Mouse (Mus musculus): ENCODE measurements around the gene Surf1.

Gene Surf1

GRCm38 (mm10) chr2:26915927-26916728, at the start of gene Surf1, which contains the start of gene Surf2:
Gene Surf1 (minus strand): TSS chr2:26916530.
Gene Surf2 (plus strand): TSS chr2:26916367.
- DNase-seq = peak; percentile 86 to 88

DNA sequence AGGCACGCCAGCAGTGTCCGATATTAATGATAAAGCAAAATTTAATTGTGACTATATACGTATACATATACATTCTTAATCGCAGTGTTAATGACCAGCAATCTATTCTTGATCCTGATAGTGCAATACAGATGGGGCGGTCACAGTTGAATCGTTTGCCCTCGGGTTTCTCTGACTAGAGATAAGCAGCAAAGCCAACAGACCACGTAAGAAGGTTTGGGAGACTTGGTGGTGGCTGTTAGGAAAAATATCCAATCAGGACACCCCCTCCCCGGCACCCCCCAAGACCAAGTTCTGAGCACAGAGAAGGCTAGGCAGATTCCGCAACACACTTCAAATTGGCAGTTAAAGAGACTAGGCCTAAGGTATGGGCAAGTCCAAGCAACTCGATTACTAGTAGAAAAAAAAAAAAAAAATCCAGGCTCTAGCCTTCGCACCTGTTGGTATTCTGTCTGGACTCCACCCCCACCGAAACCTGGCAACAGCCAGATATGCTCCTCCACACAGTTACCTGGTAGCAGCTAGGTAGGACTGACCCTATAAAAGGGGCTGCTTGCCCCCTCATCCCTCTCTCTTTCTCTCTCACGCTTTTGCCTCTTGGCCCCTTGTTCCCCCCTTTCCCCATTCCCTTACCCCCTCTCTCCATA, 48.5 kb upstream of the Surf1 start:
- DNase-seq = peak in 1 of 2 experiments; percentile 20

DNA sequence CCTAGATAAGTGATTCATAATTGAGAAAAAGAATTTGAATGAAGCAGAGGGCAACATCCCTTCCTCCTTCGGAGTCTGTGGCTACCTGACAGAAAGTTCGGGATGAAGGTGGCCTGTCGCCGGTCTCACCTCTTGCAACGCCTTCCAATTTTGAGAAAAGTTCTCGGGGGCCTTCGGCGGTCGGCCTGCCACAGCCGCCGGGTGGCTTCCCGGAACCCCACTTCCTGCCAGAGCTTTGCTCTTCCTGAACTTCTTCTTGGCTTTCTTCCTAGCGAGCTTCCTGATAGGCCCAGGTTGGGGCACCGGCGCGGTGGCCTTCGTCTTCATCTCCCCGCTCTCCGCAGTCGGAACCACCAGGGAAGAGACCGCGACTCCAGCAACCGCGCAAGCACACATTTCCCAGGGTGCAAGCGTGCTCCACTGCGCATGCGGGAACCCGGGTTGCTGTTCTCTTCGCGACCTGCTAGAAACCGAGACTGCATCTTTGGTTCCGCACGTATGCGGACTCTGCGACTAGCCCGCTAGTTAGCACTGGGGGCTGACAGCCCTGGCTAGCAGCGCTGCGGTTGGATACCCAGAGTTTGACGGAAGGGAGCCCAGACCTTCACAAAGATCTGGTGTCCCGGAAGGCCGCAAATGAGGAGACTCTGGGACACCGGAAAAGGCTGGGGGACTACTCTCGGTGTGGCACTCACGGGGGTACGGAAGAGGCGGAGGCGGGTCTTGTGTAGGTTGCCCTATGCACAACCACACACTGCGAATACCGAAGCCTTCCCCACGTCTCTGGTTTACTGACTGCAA, 47.8 kb upstream of the Surf1 start, which contains the start of gene Rexo4:
TSS of gene Rexo4 (minus strand) at position 464 of the 801 bp plus-strand sequence.
- peak; percentile 92 to 95 for DNase-seq

- peak; percentile 42 to 53 for DNase-seq
Measured at GRCm38 (mm10) chr2:26960756-26961155, 44.4 kb upstream of the Surf1 start.

DNA sequence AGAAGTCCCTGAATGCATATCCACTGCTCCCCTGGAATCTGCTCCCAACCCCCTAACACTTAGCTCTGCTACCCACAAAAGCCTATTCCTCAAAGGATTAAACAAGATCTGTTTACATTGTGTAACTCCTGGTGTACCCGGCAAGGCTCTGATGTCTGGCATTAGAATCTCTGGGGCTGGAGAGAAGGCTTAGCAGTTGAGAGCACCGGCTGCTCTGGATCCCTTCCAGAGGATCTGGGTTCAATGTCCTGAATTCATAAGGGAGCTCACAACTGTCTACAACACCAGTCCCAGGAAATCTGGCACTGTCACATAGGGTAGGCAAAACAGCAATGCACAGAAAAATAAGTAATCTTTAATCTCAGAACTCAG, 41.1 kb upstream of the Surf1 start:
- DNase-seq = peak; percentile 23 to 37

DNA sequence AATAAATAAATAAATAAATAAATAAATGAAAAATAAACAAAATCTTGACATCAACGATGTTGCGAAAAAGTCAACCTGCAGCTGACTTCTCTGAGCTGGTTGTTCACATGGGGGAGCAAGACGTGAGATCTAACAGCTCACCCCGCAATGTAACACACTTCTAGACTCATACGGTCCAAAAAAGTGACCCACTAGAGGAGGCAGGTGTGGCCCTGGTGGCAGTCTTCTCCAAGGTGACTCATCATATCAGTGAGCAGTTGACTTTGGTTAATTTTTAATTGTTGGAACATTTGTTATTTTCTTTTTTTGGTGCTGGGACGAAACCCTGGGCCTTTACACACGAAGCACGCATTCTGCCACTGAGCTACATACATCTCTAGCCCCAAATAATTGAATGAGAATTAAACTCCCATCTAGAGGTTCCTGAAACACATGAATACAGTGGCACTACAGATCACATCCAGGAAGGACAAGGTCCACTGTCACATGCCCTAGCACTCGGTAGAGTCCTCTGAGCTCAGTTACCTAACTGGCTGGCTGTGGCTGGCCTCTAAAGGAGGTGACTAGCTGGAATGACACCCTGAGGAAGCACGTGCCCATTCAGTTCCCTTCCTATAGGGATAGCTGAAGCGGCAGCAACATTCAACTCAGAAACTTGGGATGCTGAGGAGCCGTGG, 40.6 kb upstream of the Surf1 start:
- peak; percentile 30 to 40 for DNase-seq

- DNase-seq = no peak
Measured at GRCm38 (mm10) chr2:26954735-26955395, 38.5 kb upstream of the Surf1 start.

GRCm38 (mm10) chr2:26952866-26953265, 36.5 kb upstream of the Surf1 start:
- no peak for DNase-seq

- no peak for DNase-seq
Measured at GRCm38 (mm10) chr2:26952193-26952592, 35.9 kb upstream of the Surf1 start.

DNA sequence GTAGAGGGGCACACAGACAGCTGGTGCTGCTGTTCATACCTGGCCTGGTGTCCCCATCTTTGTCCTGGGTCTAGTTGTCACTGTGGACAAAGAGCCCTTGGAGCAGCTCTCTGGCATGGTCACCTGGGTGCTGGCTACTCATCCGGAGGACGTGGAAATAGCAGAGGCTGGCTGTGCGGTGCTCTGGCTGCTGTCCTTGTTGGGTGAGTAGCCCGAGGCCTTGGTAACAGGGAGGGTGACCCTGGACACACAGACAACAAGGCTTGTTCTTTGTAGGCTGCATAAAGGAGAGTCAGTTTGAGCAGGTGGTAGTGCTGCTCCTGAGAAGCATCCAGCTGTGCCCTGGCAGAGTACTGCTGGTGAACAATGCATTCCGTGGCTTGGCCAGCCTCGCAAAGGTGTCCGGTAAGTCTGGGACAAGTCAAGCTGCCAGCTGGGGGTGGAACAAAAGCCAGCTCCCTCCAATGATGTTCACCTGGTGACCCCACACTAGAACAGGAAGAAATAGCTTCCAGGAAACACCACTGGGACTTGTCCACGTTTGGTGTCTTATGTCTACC, 35.1 kb upstream of the Surf1 start:
- no peak for DNase-seq

DNA sequence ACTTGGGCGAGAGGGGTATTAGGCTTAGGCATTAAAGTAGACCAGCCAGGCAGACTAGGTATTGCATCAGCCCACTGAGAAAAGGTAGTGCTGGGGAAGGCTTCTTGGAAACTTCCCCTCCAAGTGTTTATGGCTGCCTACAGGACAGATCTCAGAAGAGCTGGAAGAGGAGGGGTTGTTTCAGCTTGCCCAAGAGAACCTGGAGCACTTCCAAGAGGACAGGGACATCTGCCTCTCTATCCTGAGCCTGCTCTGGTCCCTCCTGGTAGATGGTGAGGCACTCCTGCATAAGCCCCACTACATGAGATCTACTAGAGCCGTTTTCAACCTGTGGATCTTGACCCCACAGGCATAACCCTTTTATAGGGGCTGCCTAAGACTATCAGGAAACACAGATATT, 34.1 kb upstream of the Surf1 start:
- no peak for DNase-seq

DNA sequence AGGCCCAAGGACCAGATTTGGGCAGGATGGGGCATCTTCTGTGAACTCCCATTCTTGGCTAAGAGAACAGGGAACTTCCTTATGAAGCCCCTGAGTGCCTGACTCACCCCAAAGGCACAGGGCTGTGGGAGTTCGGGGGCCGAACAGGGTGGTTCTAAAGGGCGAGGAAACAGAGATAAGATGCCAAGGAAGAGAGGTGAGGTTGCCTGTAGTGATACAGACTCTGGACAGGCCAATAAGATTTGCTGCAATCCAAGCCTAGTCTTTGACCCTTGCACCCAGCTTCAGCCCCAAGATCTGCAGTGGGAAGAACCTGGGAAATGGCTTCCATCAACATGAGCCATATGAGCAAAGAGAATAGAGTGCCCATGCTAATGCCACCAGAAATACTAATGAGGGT, 26.9 kb upstream of the Surf1 start:
- DNase-seq = no peak

DNA sequence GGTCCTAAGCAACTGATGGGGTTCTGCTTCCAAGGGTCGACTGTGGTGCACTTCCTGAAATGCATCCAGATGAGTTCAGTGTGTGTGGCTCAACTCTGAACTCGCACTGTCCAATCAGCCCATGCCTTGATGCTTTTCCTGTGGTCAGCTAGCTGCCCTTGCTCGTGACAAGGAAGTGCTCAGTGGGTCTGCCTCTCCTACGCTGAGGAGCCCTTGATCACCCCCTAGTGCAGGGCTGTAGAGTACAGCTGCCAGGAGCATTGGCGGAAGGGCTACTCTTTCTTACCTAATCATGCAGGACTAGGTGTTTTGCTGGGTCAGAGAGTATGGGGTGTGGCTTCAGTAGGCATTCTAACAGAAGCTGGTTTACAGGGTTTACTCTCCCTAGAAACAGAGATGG, 25.2 kb upstream of the Surf1 start:
- DNase-seq = peak; percentile 39 to 42

DNA sequence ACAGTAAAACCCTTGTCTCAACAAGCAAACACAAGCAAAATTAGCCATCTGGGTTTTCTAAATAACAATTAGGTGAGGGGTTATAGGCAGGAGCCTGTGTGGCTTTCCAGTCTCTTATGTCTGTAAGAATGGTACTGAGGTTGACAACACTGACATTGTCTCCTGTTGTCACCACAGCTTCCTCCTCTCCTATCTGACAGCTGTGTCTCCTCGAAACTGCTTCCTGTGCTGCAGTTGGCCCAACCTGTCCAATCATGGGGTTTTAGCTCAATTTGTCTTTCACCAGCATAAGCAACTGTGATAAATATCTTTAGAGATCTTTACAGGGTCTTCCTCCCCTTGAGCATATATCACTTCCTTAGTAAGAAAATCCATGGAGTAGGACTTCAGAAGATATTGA, 20.1 kb upstream of the Surf1 start:
- DNase-seq = no peak

GRCm38 (mm10) chr2:26935286-26935685, 19.0 kb upstream of the Surf1 start:
- no peak for DNase-seq

DNA sequence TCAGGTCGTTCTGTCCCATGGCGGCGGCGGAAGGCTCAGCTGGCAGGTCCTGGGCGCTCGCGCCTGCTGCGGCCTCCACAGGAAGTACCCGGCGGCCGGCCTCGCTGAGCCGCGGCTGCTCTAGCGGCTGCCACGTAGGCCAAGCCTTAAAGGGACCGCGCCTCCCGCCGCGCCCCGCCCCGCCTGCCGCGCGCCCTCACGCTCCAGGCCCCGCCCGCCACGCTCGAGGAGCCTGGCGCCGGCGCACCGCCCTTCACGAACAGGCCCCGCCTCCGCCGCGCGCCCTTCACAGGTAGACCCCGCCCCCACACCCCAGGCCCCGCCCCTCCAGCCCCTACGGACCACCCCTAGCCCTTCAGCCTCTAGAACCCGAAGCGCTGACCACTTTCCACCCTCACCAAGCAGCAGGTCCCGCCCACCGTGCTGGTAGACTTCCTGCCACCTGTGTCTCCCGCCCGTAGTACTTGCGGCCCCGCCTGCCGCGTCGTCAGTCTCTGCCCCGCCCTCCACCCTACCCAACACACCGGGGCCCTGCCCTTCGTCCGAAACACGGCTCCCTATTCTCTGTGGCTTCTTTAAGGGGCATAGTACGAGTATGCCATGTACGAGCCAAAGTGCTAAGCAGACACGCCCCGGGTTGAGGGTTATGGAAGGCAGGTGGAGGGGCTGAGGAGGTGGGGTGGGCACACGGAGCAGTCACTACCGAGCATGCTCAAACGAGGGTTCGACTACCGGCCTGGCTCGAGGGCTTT, 17.1 kb upstream of the Surf1 start, which contains the start of the genes Surf4 and Stkld1:
TSS of gene Surf4 (minus strand) at position 625 of the 752 bp plus-strand sequence.
TSS of gene Stkld1 (plus strand) at position 744 of the 752 bp plus-strand sequence.
- DNase-seq = peak; percentile 97 to 98

GRCm38 (mm10) chr2:26932473-26933303, 16.4 kb upstream of the Surf1 start:
- DNase-seq = peak; percentile 66 to 74

DNA sequence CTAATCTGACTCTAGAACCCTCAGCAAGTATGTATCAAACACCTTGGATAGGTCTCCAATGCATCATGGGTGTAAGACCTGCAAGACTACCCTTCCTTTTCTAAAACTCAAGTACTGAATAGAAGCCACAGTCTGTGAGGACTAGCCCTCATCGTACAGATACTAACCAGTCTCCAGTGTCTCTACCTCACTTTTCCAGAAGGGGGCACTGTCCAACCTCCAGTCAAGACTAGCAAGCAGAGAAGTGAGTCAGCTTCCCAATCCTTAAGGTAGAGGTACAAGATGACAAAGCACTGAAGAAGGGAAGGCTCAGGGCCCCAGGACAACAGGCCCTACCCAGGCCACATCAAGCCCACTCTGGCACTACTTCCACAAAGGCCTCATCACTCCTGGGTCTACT, 14.1 kb upstream of the Surf1 start:
- peak; percentile 78 to 79 for DNase-seq

DNA sequence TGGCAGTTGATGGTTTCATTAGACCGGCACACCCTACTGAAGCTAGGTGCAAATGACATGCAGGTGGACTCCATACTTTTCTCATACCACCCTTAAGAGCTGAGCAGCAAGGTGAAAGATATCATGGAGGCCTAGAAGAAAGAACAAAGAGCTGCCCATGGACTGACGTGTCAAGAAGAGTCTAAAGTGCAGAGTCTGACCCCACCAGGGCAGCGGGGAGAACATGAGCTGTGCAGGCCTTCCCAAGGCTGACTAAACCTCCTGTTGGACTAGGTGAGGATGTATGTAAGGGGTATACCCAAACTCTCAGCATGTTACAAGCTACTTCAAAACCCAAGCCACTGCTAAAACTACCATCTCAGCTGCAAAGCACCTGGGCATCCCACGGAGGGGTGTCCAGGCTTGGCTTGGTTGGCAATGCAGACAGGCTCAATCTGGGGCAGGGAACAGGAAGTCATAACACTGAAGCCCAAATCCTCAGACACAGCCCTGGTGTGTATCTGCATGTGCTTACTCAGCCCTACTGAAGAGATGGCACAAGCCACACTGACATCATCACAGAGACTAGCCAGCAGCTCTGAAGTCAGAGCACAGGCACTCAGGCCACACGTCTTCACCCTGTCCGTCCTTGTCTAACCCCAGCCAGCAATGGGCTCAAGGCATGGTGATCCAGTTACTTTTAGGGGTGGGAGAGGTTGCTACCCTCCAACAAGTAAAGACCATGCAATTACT, 11.6 kb upstream of the Surf1 start:
- DNase-seq = peak; percentile 46 to 54
